ENCODE assay signal across 8 mouse cellular contexts in the genomic region with DNA sequence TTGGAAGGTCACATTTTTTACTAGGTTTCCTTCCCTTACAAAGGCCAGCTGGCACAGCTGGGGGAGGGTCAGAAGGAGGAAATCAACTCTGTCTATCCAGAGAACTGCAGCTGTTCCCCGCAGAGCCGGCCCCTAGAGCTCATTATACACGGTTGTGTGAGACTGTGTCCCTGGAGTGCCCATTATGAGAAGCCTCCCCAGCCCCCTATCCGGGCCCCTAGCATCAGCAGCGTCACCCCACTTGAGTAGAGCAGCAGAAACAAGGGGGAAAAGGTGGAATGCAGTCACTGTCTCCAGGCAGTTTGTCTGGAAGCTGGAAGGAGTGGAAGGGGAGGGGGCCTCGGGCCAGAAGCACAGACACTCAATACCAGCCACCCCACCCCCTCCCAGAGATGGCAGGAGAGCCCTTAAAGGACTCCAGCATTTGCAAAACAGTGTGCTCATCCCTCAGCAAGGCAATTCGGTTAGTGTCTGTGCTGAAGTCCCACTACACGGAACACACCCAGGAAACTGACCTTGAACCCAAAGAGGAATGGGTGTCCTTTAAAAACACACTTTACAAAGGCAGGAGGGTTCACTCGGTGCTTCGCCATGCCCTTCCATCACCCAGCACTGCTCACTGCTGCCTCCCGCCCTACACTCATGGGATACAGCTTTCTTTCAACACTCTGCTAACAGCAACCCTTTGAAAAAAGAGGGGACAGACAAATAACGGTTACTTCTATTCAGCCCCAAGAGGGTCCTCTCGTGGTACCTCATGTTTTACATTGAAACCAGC. TPM values are rescaled to one million over a fixed set of nuclear protein-coding genes. Genes with fewer than 3 reads are reported as not detected.
DNase-seq lines count a peak whose midpoint lies in the region; ATAC-seq and TF ChIP-seq lines count a peak whose summit lies in the region.

No protein-coding gene starts in this region.

- H3K36me3 ChIP-seq in E14TG2a.4 (ENCODE audit: insufficient read depth, low read length) (no peaks in the 10 kb centered on the region), ES-E14 (ENCODE audit: control insufficient read depth, insufficient read depth, low read length, poor library complexity, severe bottlenecking) (no peaks in the 10 kb centered on the region)
- H3K36me3 ChIP-seq in heart, embryonic 11.5 days (ENCODE audit: control insufficient read depth, insufficient read depth, low read length), result no peaks in the 10 kb centered on the region
- no peaks in the 10 kb centered on the region for H3K36me3 ChIP-seq in limb, embryonic 15.5 days

- peaks cover 66% of the 10 kb centered on the region for H3K27me3 ChIP-seq in E14TG2a.4 (ENCODE audit: insufficient read depth, low read length)
- H3K27me3 ChIP-seq in heart, embryonic 11.5 days (ENCODE audit: control insufficient read depth, insufficient read depth, low read length), result no peaks in the 10 kb centered on the region
- no peaks in the 10 kb centered on the region for H3K27me3 ChIP-seq in limb, embryonic 15.5 days

- H3K4me1 ChIP-seq in E14TG2a.4 (replicated peaks; ENCODE audit: low read depth, low read length), result peaks cover 25% of the 10 kb centered on the region
- peaks cover 0 to 4% of the 10 kb centered on the region in 2 experiments; a peak in 1 of 4 replicates for H3K4me1 ChIP-seq in ES-E14 (ENCODE audit: control insufficient read depth in 2 of 2, insufficient read depth in 2 of 2, low read length in 2 of 2, poor library complexity in 1 of 2)
- H3K4me1 ChIP-seq in heart, embryonic 11.5 days (ENCODE audit: control insufficient read depth, insufficient read depth, low read length), result no peaks in the 10 kb centered on the region
- H3K4me1 ChIP-seq in limb, embryonic 15.5 days, result 0 out of 2 replicates have a peak, but pooled peaks cover 4% of the 10 kb centered on the region

- DNase-seq in ES-E14 (ENCODE audit: low read depth, low spot score), result no peak
- DNase-seq in retina, embryonic 14.5 days (ENCODE audit: low spot score), result peak; percentile 73
- DNase-seq in c-Kit-positive CD71-positive TER-119-positive erythroid progenitor cells, embryonic 14.5 days (ENCODE audit: low spot score), result no peak
- no peak for DNase-seq in B cell, adult 2 months
- DNase-seq in layer of hippocampus, adult 9-11 months, result no peak

- in situ Hi-C loops in ES-E14 (cut with MboI; ENCODE audit: low sequenced_read_pairs in 2 of 2, unreplicated experiment in 2 of 2), result no loop called here

- peak overlapping the region; percentile 84 for H3K4me3 ChIP-seq in E14TG2a.4 (replicated peaks; ENCODE audit: low read length)
- peak overlapping the region in 1 of 2 experiments; percentile 28; a peak in 2 of 4 replicates for H3K4me3 ChIP-seq in ES-E14 (ENCODE audit: insufficient read depth in 1 of 2, low read depth in 1 of 2, low read length in 2 of 2, poor library complexity in 1 of 2, severe bottlenecking in 1 of 2)
- H3K4me3 ChIP-seq in heart, embryonic 11.5 days (ENCODE audit: low read depth, low read length), result peak overlapping the region; percentile 56
- peak overlapping the region; percentile 57 for H3K4me3 ChIP-seq in limb, embryonic 15.5 days

- ATAC-seq in heart, embryonic 11.5 days (replicated peaks; ENCODE audit: insufficient number of reproducible peaks, low FRiP score, low TSS enrichment), result 0 out of 2 replicates have a peak, but pooled peaks have one; percentile 36
- ATAC-seq in limb, embryonic 15.5 days (ENCODE audit: insufficient number of reproducible peaks, low FRiP score, low TSS enrichment, low read depth), result no peak

- WGBS in heart, embryonic 11.5 days (ENCODE audit: insufficient replicate concordance), result 23% methylated on average over 13 of the region's 13 CpGs
- 27% methylated on average over 13 of the region's 13 CpGs for whole genome bisulfite sequencing in limb, embryonic 15.5 days

- peak overlapping the region; percentile 62; the same call in 1 of the 2 replicates for H3K27ac ChIP-seq in ES-E14 (ENCODE audit: insufficient read depth, low read depth, low read length, poor library complexity, severe bottlenecking)
- 0 out of 2 replicates have a peak overlapping the region, but pooled peaks have one; percentile 22 for H3K27ac ChIP-seq in heart, embryonic 11.5 days (ENCODE audit: low read depth, low read length)
- peak overlapping the region; percentile 27; the same call in 1 of the 2 replicates for H3K27ac ChIP-seq in limb, embryonic 15.5 days

- H3K9ac ChIP-seq in ES-E14 (ENCODE audit: insufficient read depth, low read depth, low read length, poor library complexity, severe bottlenecking), result no peak overlapping the region
- no peak overlapping the region for H3K9ac ChIP-seq in heart, embryonic 11.5 days (ENCODE audit: low read depth, low read length)
- H3K9ac ChIP-seq in limb, embryonic 15.5 days, result no peak overlapping the region

- peak overlapping the region; percentile 67 for H3K4me2 ChIP-seq in heart, embryonic 11.5 days
- peak overlapping the region; percentile 57 for H3K4me2 ChIP-seq in limb, embryonic 15.5 days

- H3K9me3 ChIP-seq in E14TG2a.4 (ENCODE audit: low read length) (no peaks in the 10 kb centered on the region), ES-E14 (ENCODE audit: control insufficient read depth, insufficient read depth, low read depth, low read length) (no peaks in the 10 kb centered on the region)
- H3K9me3 ChIP-seq in heart, embryonic 11.5 days (replicated peaks; ENCODE audit: control insufficient read depth, low read length), result no peaks in the 10 kb centered on the region; the same call in 1 of the 2 replicates
- no peaks in the 10 kb centered on the region for H3K9me3 ChIP-seq in limb, embryonic 15.5 days

- no peak for TF ChIP-seq CTCF in E14TG2a.4 (conservative IDR thresholded peaks at IDR 0.05; ENCODE audit: low read length)

TF ChIP-seq in ES-E14, 5 proteins besides CTCF, POLR2A, EP300 and RAD21:
- TF ChIP-seq MAFK (IDR thresholded peaks at IDR 0.05; ENCODE audit: insufficient read depth, low read depth, low read length) (no peak), CHD2 (IDR thresholded peaks at IDR 0.05; ENCODE audit: low read depth, low read length) (no peak), HCFC1 (IDR thresholded peaks at IDR 0.05; ENCODE audit: borderline replicate concordance, insufficient read depth, low read length) (no peak), ZNF384 (IDR thresholded peaks at IDR 0.05; ENCODE audit: low read depth, low read length) (no peak), ZC3H11A (IDR thresholded peaks at IDR 0.05; ENCODE audit: borderline replicate concordance, low read depth, low read length) (no peak)

RNA-seq across cellular contexts. Expression of a gene that starts 1.9 kb away (rescaled TPM):
- 2.1 and 2.8 TPM in 2 replicates for total RNA-seq in ES-E14 (2012; rRNA removed)
- polyA plus RNA-seq in heart, embryonic 11.5 days (2014; fragmentation: Nextera tagmentation; extraction: Ambion mirVana), result 12.3 and 14.6 TPM in 2 replicates
- 26.2 and 27.1 TPM in 2 replicates for polyA plus RNA-seq in limb, embryonic 15.5 days (2015; fragmentation: Nextera tagmentation; extraction: Ambion mirVana)

RNA-seq across cellular contexts. Expression of a gene that starts 42.5 kb away (rescaled TPM):
- total RNA-seq in ES-E14 (2012; rRNA removed), result 5.8 and 7.0 TPM in 2 replicates
- 2.9 and 3.7 TPM in 2 replicates for polyA plus RNA-seq in heart, embryonic 11.5 days (2014; fragmentation: Nextera tagmentation; extraction: Ambion mirVana)
- 6.2 and 6.5 TPM in 2 replicates for polyA plus RNA-seq in limb, embryonic 15.5 days (2015; fragmentation: Nextera tagmentation; extraction: Ambion mirVana)
